Mouse (Mus musculus): Measurements from ENCODE around the gene Ppt2.
A peak's percentile ranks its signal among the peaks of the same experiment; 100 is the strongest.

Gene Ppt2

DNA sequence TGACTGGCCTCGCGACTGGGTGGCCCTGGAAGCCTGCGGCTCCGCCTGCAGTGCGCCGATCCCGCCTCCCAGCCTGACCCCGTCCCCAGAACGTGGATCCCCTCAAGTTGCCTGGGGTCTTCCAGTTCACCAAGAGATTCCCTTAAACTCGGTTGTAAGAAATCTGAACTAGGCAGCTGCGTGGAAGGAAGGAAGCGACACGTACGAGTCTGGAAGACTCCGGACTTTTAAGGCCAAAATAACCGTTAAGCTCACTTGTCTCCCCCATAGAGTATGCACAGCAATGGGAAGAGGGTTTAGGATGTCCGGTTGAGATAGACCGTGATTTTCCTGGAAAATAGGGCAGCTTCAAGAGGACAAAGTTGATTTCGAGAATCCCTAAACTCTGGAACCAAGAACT, 40.5 kb downstream of the Ppt2 start:
- no peak for ATAC-seq (ENCODE audit: low TSS enrichment)

DNA sequence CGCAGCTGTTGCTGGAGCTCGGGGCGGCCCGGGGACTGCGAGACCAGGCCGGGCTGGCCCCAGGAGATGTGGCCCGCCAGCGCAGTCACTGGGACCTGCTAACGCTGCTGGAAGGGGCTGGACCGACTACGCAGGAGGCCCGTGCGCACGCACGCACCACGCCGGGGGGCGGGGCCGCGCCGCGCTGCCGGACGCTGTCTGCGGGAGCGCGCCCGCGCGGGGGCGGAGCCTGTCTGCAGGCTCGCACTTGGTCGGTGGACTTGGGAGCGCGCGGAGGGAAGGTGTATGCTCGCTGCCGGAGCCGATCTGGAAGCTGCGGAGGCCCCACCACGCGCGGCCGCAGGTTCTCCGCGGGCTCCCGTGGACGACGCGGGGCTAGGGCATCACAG, 40.9 kb downstream of the Ppt2 start:
- ATAC-seq (ENCODE audit: low TSS enrichment): peak; percentile 72

DNA sequence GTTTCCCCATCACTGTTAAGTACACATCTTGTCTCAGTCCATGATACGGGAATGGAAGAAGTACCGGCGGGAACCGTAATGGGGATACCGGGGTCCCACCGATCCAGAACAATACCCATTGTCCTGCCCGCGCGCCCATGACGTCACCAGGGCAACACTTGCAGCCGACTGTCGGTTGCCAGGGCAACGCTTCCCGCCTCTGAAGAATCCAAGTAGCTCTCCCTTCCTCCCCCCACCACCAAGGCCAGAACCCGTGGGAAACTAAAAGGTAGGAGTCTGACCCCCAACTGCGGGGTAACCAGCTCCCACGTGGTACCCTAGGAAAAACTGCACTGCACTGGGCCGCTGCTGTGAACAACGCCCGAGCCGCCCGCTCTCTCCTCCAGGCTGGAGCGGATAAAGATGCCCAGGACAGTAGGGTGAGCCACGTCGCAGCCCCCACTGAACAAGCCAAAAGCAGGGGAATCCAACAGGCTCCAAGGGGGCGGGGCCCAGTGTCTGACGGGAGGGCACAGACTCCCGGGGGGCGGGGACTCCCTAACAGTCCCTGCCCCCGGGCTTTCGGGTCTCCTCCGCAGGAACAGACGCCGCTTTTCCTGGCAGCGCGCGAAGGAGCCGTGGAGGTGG, 41.4 kb downstream of the Ppt2 start:
- peak; percentile 59 for ATAC-seq (ENCODE audit: low TSS enrichment)

DNA sequence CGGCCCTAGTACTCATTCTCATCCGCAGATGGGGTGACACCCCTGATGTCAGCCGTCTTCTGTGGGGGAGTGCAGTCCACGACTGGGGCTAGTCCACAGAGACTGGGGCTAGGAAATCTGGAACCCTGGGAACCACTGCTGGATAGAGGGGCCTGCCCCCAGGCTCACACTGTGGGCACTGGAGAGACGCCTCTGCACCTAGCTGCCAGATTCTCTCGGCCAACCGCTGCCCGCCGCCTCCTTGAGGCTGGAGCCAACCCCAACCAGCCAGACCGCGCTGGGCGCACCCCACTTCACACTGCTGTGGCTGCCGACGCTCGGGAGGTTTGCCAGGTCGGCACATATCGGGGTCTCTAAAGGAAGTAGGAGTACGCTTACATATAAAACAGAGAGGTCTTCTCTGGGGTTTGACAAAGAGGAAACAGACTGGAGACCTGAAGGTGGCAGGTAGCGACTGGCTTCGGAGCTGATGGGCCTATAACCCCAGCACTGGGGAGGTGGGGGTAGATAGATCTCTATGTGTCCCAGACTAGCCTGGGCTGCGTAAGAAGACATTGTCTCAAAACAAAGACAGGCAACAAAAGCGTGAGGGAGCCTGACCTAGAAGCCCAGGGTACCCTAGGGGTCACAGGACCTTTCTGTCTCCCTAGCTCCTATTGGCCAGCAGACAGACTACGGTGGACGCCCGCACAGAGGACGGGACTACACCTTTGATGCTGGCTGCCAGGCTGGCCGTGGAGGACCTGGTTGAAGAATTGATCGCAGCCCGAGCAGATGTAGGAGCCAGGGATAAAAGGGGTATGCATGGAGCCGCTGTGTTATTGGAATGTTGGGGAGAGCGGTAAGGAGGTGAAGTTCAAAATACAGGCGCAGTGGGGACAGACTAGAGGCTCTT, 42.2 kb downstream of the Ppt2 start:
- ATAC-seq (ENCODE audit: low TSS enrichment): peak; percentile 6; the same call in 1 of the 2 replicates

DNA sequence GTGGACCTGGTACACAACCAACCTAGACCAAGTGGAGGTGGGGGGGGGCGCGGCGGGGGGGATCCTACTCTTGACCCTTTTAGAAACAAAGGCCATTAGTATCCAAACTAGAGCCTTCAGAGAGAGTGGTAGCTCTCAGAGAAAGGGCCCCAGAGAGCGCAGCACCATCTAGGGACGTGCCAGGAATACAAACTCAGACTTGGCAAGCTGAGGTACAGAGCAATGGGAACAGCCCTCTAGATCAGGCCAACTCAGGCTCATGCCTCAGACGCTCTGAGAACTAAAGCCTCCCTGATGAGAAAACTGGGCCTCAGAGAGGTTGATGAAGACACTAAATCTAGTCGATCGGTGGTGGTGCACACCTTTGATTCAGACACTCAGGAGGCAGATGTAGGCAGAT, 43.2 kb downstream of the Ppt2 start:
- ATAC-seq (ENCODE audit: low TSS enrichment): no peak

DNA sequence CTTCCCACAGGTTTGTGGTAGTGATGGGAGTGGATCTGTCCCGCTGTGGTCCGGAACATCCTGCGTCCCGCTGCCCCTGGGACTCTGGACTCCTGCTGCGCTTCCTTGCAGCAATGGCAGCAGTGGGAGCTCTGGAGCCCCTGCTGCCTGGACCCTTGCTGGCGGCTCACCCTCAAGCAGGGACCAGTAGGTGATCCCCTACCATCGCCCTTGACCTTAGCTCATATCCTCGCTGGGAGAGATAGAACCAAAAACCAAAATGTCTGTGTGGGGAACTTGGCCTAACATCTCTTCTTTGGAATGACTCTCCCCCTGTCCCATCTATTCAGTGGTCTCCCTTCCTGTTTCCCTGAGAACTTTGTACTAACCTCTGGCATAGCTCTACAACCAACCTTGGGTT, 44.5 kb downstream of the Ppt2 start:
- no peak for ATAC-seq (ENCODE audit: low TSS enrichment)

DNA sequence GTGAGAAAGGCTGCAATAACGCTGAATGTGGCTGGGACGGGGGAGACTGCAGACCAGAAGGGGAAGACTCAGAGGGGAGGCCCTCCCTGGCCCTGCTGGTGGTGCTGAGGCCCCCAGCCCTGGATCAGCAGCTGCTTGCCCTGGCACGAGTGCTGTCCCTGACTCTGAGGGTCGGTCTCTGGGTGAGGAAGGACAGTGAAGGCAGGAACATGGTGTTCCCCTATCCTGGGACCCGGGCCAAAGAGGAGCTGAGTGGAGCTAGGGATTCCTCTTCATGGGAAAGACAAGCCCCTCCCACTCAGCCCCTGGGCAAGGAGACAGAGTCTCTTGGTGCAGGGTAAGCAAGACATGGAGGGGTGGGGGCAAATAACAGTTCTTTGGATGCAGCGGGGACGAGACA, 44.9 kb downstream of the Ppt2 start:
- ATAC-seq (ENCODE audit: low TSS enrichment): no peak

DNA sequence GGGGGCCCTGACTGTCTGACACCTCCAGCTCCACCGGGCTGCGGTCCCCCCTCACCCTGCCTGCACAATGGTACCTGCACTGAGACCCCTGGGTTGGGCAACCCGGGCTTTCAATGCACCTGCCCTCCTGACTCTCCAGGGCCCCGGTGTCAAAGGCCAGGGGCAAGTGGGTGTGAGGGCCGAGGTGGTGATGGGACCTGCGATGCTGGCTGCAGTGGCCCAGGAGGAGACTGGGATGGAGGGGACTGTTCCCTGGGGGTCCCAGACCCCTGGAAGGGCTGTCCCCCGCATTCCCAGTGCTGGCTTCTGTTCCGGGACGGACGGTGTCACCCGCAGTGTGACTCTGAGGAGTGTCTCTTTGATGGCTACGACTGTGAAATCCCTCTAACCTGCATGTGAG, 45.8 kb downstream of the Ppt2 start:
- no peak for ATAC-seq (ENCODE audit: low TSS enrichment)

DNA sequence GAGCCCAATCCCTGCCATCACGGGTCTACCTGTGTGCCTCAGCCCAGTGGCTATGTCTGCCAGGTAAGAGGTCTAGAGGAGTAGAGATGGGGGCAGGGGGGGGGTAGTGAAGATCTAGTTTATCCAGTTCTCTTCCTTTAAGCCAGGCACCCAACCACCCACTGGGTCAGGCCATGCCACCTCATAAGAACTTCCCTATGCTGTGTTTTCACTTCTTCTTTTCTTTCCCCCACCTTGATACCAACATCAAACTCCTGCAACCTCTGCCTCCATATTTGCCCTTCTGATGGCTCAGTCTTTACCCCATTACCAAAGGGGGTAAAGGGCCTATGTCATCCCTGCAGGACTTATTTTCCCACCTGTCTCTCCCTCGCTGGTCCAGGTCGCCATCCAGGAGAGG, 50.2 kb downstream of the Ppt2 start:
- ATAC-seq (ENCODE audit: low TSS enrichment): no peak

DNA sequence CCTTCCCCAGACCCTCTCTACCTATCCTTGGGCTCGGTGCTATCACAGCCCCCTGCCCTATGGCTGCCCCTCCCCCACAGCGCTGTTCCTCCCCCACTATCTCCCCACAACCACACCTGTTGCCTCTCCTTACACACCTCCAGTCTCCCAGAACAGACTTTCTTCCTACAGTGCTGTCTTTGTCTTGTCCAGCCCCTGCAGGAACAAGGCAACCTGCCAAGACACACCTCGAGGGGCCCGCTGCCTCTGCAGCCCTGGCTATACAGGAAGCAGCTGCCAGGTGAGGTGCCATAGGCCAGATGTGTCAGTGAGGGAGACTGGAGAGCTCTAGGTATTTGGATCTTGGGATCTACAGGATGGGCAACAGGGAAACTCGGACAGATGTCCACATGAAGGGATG, 51.7 kb downstream of the Ppt2 start:
- ATAC-seq (ENCODE audit: low TSS enrichment): no peak

DNA sequence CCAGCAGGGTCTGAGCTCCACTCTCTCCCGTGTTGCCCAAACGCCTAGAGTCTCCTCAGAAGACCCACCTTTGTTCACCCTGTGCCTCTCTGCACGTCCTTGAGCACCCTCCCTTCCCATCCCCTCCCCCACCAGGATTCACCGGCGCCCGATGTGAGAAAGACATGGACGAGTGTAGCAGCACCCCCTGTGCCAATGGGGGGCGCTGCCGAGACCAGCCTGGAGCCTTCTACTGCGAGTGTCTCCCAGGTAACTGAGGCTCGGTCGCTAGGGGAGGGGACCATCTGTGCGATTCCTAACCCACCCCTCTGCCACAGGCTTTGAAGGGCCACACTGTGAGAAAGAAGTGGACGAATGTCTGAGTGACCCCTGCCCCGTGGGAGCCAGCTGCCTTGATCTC, 55.9 kb downstream of the Ppt2 start:
- no peak for ATAC-seq (ENCODE audit: low TSS enrichment)

DNA sequence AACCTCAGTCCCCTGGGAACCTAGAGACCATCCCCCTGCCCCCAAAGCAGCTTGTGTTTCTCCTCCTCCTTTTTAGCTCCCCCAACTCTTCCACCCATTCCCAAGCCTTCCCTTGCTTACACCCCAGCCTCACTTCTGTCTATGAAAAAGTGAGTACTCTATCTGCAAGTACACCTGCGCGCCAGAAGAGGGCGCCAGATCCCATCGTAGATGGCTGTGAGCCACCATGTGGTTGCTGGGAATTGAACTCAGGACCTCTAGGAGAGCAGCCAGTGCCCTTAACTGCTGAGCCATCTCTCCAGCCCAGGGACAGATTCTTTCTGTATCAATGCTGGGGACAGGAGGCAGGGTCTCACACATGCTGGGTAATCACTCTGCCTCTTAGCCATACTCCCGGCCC, 56.4 kb downstream of the Ppt2 start:
- ATAC-seq (ENCODE audit: low TSS enrichment): no peak

DNA sequence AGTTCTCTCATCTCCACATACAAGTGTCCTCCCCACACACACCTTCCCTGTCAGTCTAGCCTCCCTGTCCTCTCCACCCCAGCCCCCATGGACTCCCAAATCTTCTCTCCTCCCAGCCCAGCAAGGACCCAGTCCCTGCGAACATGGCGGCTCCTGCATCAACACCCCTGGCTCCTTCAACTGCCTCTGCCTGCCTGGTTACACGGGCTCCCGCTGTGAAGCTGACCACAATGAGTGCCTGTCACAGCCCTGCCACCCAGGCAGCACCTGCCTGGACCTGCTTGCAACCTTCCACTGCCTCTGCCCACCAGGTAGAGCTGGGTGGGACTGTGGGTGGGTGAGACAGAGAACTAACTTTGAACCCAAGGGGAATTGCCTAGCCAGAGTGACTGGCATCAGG, 58.4 kb downstream of the Ppt2 start:
- ATAC-seq (ENCODE audit: low TSS enrichment): no peak

DNA sequence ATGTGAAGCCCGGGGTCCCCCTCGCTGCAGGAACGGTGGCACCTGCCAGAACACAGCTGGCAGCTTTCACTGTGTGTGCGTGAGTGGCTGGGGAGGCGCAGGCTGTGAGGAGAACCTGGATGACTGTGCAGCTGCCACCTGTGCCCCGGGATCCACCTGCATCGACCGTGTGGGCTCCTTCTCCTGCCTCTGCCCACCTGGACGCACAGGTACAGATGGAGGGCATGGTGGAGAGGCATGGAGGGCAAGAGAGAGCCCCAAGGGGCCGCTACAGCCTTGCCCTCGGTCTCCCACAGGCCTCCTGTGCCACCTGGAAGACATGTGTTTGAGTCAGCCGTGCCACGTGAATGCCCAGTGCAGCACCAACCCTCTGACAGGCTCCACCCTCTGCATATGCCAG, 59.9 kb downstream of the Ppt2 start:
- no peak for ATAC-seq (ENCODE audit: low TSS enrichment)

DNA sequence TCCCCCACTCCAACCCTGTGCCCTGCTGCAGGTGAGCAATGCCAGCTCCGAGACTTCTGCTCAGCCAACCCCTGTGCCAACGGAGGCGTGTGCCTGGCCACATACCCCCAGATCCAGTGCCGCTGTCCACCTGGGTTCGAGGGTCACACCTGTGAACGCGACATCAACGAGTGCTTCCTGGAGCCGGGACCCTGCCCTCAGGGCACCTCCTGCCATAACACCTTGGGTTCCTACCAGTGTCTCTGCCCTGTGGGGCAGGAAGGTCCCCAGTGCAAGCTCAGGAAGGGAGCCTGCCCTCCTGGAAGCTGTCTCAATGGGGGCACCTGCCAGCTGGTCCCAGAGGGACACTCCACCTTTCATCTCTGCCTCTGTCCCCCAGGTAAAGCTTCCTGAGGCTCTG, 61.0 kb downstream of the Ppt2 start:
- ATAC-seq (ENCODE audit: low TSS enrichment): no peak

All from frontal cortex, adult (tissue).